Mouse (Mus musculus): ENCODE measurements around the gene Ddx56.

DNA sequence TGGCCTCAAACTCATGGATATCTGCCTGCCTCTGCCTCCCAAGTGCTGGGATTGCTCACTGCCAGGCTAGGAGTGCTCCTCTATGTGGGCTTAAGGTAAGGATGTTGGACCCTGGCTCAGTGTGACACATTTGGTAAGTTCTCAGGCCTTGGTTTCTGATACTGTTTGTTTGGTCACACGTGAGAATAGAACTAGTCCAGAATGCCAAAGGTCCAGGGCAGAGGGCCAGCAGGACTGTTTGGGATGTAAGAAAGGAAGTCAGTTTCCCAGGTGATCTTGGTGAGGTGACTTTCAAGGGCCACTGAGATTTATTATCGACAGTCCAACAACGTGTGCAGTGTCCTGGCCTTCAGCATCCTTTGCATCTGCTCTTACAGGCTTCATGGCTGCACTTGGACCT is 8.9 kb upstream of the Ddx56 start:
- TF ChIP-seq CTCF (IDR thresholded peaks at IDR 0.05; ENCODE audit: low read depth) (no peak), EP300 (IDR thresholded peaks at IDR 0.05; ENCODE audit: low read depth) (no peak)
